Mouse (Mus musculus): Measurements from ENCODE around the gene Ccdc34. TPM values are rescaled to one million over a fixed set of nuclear protein-coding genes. Genes with fewer than 3 reads are reported as not detected.

The Ccdc34 gene
- total RNA-seq (2021) = 10 to 100 TPM; 29.4 to 32.5 TPM

DNA sequence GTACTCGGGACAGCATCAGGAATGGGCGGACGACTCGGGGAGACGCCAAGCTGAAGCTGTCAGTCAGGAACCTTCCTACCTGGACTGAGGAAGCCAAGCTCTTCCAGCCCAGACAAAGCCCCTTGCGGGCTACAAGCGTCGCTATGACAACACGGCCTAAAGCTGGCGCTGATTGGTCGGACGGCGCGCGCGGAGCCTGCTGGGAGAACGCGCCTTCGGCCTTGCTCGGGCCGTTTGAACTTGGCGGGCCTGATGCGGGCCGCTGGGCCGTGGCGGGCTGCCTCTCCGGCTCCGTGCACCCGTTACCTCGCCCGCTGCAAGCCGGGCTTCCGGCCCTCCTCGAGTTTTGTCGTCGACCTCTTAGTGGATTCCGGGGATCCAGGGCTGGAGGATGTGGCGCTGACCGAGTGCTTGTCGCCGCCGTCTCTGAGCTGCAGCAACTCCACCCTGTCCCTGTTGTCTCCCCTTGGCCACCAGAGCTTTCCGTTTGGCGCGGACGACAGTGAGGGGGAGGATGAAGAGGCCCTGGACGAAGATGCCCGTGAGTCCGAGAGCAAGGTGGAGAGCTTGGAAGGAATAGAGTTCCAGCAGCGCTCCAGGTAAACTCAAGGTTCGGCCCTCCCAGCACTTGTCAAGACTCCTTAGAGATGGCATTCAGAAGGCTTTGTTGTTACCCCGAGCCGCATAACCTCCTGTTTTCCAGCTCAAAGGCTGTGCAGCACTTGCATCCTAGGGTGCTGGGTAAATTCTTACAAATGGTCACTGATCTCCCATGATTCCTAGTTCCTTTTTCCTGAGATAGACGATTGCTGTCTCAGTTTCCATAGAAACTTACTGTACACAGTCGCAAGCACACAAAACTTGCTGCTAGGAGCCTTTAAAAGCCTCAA, at the start of gene Ccdc34:
Gene Ccdc34 (plus strand): TSS at position 202 of the 890 bp plus-strand sequence.
- DNase-seq = peak; percentile 95
- intact Hi-C loops (cut with DNase I) = loop anchor here (5.0 to 10.0 kb wide), 2 partner anchors 101 to 187 kb away; partner anchors contain the start of gene Lgr4

GRCm38 (mm10) chr2:109969381-109969780, 48.2 kb upstream of the Ccdc34 start:
- intact Hi-C loops (cut with DNase I) = no loop called here
- no peak for DNase-seq

GRCm38 (mm10) chr2:109969926-109970532, 47.6 kb upstream of the Ccdc34 start:
- DNase-seq = no peak
- intact Hi-C loops (cut with DNase I) = no loop called here

DNA sequence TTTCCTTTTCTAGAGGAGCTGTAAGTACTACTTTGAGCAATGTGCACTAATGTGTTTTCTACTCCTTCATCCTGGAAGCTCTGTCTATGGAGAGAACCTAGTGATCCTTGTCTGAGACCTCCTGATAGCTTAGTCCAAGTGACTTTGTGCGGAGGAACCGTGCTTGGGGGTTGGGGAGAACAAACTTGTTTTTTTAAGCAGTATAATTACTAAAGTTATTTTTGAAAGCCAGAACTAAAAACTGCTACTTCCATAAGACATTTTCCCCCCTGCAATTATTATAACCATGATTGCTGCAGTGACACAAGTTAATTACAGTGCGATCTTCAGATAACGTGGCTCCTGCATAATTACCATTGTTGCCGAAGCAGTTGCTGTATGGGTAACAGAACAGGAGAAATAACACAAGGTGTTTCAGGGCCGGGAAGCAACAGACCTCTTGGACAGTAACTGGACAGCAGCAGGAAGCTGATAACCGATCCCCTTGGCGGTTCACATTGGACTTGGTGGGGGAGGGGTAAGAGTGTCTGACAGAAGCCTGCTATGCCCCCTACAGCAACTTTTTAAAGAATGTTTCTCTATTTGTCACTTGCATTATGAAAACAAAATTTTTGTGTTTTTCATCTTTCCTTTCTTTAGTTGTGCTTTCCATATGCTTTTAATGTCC, 46.7 kb upstream of the Ccdc34 start:
- no peak for DNase-seq
- intact Hi-C loops (cut with DNase I) = no loop called here

DNA sequence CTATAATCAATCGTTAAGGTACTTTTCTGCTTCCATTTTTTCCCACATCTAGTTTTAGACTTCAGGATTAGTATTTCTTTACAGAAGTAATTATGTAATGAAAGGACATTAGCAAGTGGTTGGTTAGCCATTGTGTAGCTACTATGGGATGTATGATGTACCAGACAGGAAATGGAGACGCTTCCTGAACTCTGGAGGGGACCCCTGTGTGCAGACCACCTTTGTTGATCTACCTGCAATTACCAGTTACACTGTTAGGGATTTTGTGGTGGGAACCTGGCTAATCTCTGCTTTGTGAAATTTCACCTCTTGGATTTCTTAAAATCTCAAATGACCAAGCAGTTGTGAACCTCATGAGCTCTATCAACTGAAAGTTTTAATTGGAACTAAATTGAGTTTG, 45.3 kb upstream of the Ccdc34 start:
- no peak for DNase-seq
- intact Hi-C loops (cut with DNase I) = no loop called here

GRCm38 (mm10) chr2:109972922-109973321, 44.7 kb upstream of the Ccdc34 start:
- intact Hi-C loops (cut with DNase I) = no loop called here

DNA sequence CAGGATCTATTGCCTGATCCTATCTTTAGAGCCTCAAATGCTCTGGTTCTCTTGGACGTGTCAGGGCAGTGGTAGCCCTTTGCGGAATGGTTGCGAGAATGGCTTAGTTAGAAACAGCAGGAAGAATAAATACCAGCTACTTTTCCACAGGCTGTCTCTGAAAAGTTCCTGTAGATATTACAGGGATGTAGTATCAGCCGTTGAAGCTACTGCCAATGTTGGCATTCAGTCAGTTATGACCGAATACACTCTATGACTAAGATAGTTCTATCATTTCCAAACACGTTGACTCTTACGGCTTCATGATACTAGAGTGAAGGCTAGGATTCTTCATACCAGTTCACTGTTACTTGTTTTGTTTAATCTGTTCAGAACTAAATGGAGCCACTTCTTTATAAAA, 42.8 kb upstream of the Ccdc34 start:
- intact Hi-C loops (cut with DNase I) = no loop called here
- no peak for DNase-seq

More at GRCm38 (mm10) chr2:109972922-109973321, 44.7 kb upstream of the Ccdc34 start:
- DNase-seq = no peak

- no peak for DNase-seq
- intact Hi-C loops (cut with DNase I) = no loop called here
These were observed 41.4 kb upstream of the Ccdc34 start for GRCm38 (mm10) chr2:109976181-109976580.

DNA sequence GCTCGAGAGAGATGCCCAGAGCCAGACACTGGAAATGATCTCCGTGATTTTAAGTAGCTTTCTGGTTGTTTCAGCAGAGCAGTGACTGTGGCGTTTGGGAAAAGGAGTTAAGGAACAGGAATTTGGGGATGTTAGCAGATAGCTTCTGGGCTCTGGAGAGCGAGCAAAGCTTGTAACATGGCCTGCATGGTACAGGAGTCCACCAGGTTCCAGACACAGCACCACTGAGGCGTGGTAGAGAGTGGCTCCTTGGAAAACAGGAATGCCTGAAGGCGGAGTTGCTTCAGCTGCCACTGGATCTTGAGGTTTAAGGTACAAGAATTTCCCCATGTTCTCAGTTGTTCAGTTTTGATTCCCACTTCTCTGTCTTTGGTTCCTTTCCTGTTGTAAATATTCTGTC, 40.3 kb upstream of the Ccdc34 start:
- intact Hi-C loops (cut with DNase I) = no loop called here
- no peak for DNase-seq

- DNase-seq = peak; percentile 19
- intact Hi-C loops (cut with DNase I) = no loop called here
These were observed 38.4 kb upstream of the Ccdc34 start for GRCm38 (mm10) chr2:109979209-109979608.

DNA sequence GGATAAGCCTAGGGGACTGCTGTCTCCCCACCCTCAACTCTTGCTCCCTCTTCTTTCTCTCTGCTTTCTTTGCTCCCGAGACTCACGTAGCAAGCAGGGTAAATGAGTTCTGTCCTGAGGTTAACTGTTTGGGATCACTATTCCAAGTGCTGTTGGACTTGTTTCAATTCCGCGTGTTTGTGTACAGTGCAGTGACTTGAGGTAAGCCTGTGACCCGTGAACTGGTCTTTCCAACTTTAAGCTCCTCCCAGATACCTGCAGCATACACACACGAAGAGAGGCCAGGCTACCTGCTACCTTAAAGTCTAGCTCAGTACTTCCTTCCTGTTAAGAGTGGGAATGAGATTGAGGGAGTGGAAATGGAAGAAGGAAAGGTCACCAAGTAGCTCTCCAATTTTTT, 34.2 kb upstream of the Ccdc34 start:
- intact Hi-C loops (cut with DNase I) = no loop called here
- DNase-seq = no peak

- intact Hi-C loops (cut with DNase I) = no loop called here
- DNase-seq = no peak
These were observed 32.7 kb upstream of the Ccdc34 start for GRCm38 (mm10) chr2:109984930-109985329.

GRCm38 (mm10) chr2:109985560-109985959, 32.1 kb upstream of the Ccdc34 start:
- no peak for DNase-seq
- intact Hi-C loops (cut with DNase I) = no loop called here

- DNase-seq = no peak
- intact Hi-C loops (cut with DNase I) = no loop called here
These were observed 31.4 kb upstream of the Ccdc34 start for GRCm38 (mm10) chr2:109986036-109986785.

- DNase-seq = no peak
- intact Hi-C loops (cut with DNase I) = no loop called here
These were observed 29.7 kb upstream of the Ccdc34 start for GRCm38 (mm10) chr2:109987946-109988345.

GRCm38 (mm10) chr2:109989196-109989595, 28.4 kb upstream of the Ccdc34 start:
- no peak for DNase-seq
- intact Hi-C loops (cut with DNase I) = no loop called here

- no peak for DNase-seq
- intact Hi-C loops (cut with DNase I) = no loop called here
These were observed 27.7 kb upstream of the Ccdc34 start for GRCm38 (mm10) chr2:109989679-109990473.

DNA sequence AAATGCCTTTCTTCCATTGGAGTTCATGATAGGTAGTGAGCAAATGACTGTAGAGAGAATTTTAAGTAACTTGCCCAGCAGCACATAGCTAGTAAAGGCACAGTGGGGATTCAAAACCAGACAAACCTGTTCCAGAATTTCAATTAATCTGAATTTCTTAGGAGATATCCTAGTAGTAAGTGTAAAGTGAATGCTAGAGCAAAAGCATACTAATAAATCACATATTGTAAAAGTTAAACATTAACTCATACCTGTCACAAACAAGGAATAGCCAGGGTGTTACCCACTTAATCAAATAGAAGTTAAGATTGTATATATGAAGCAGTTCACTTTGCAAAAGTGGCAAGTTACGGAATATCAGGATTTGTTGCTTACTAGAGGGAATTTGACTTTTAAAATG, 25.9 kb upstream of the Ccdc34 start:
- intact Hi-C loops (cut with DNase I) = no loop called here
- no peak for DNase-seq

DNA sequence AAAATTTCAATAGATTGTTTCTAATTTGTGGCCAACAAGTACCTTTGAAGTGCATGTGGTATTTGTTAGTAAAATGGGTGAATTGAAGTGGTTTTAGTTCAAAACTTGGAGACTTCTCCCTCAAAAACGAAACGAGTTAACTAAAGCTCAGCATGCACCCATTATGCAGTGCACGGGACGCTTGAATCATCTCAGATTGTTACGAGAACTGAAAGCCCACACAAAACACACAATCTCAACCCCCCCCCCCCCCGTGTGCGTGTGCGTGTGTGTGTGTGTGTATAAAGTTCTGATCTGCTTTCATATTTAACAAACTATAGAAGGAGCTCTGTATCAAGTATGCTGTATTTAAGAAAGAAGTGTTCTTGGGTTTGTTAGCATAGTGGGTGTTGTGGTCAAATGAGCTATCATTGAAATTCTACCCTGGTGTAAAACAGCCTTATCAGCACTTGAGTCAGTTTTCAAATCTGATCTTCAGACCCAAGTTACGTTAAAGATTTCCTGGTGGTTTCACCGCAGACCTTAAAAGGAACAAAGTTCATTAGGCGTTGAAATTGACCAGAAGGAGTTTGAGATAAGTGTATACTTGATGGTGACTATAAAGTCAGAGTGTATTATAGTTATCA, 25.1 kb upstream of the Ccdc34 start:
- DNase-seq = no peak

GRCm38 (mm10) chr2:109993404-109993803, 24.2 kb upstream of the Ccdc34 start:
- intact Hi-C loops (cut with DNase I) = no loop called here

More for the DNA sequence above, 25.1 kb upstream of the Ccdc34 start:
- intact Hi-C loops (cut with DNase I) = no loop called here

More at GRCm38 (mm10) chr2:109993404-109993803, 24.2 kb upstream of the Ccdc34 start:
- DNase-seq = no peak
